Mouse (Mus musculus): Measurements from ENCODE around the gene Siglec1. TPM values are rescaled to one million over a fixed set of nuclear protein-coding genes. Genes with fewer than 3 reads are reported as not detected.

Siglec1 gene
- polyA plus RNA-seq, 1 experiment from 2014 or later = 0.37 TPM

- WGBS = 91% methylated on average over 8 of the region's 8 CpGs
- no peak overlapping the region for H3K4me2 ChIP-seq (ENCODE audit: low read depth, low read length)
- H3K9ac ChIP-seq (ENCODE audit: low read depth, low read length) = no peak overlapping the region
- no peaks in the 10 kb centered on the region for H3K9me3 ChIP-seq (ENCODE audit: control insufficient read depth, low read length)
- ATAC-seq = no peak
- H3K36me3 ChIP-seq (ENCODE audit: control insufficient read depth, insufficient read depth, low read length) = no peaks in the 10 kb centered on the region
- H3K4me1 ChIP-seq (ENCODE audit: control insufficient read depth, insufficient read depth, low read length) = peaks cover 29% of the 10 kb centered on the region
- no peak overlapping the region for H3K4me3 ChIP-seq (ENCODE audit: low read length)
- H3K27ac ChIP-seq (ENCODE audit: low read length) = no peak overlapping the region
- peaks cover 30% of the 10 kb centered on the region for H3K27me3 ChIP-seq (replicated peaks; ENCODE audit: control insufficient read depth, insufficient read depth, low read length)
These were observed 27.9 kb downstream of the Siglec1 start for GRCm38 (mm10) chr2:131058672-131059071.

GRCm38 (mm10) chr2:131056191-131056590 lies 30.4 kb downstream of the Siglec1 start:
- Histone ChIP-seq H3K9ac (ENCODE audit: low read depth, low read length) (no peak overlapping the region), H3K36me3 (ENCODE audit: control insufficient read depth, insufficient read depth, low read length) (no peaks in the 10 kb centered on the region), H3K27me3 (replicated peaks; ENCODE audit: control insufficient read depth, insufficient read depth, low read length) (peaks cover 42% of the 10 kb centered on the region), H3K4me1 (ENCODE audit: control insufficient read depth, insufficient read depth, low read length) (peaks cover 28% of the 10 kb centered on the region), H3K4me2 (ENCODE audit: low read depth, low read length) (no peak overlapping the region), H3K4me3 (ENCODE audit: low read length) (no peak overlapping the region), H3K27ac (ENCODE audit: low read length) (no peak overlapping the region), H3K9me3 (ENCODE audit: control insufficient read depth, low read length) (no peaks in the 10 kb centered on the region)
- peak; percentile 62 for ATAC-seq
- 3% methylated on average over 10 of the region's 10 CpGs for WGBS

- peaks cover 42% of the 10 kb centered on the region for H3K27me3 ChIP-seq (replicated peaks; ENCODE audit: control insufficient read depth, insufficient read depth, low read length)
- no peak overlapping the region for H3K4me3 ChIP-seq (ENCODE audit: low read length)
- no peaks in the 10 kb centered on the region for H3K9me3 ChIP-seq (ENCODE audit: control insufficient read depth, low read length)
- ATAC-seq = no peak
- 0 out of 2 replicates have a peak overlapping the region, but pooled peaks have one; percentile 9 for H3K4me2 ChIP-seq (ENCODE audit: low read depth, low read length)
- no peak overlapping the region for H3K9ac ChIP-seq (ENCODE audit: low read depth, low read length)
- 9% methylated on average over 10 of the region's 10 CpGs for WGBS
- no peak overlapping the region for H3K27ac ChIP-seq (ENCODE audit: low read length)
- H3K4me1 ChIP-seq (ENCODE audit: control insufficient read depth, insufficient read depth, low read length) = peaks cover 28% of the 10 kb centered on the region
- H3K36me3 ChIP-seq (ENCODE audit: control insufficient read depth, insufficient read depth, low read length) = no peaks in the 10 kb centered on the region
These were observed 30.9 kb downstream of the Siglec1 start for GRCm38 (mm10) chr2:131055631-131056030.

- 6% methylated on average over 21 of the region's 21 CpGs for WGBS
- Histone ChIP-seq H3K9me3 (ENCODE audit: control insufficient read depth, low read length) (no peaks in the 10 kb centered on the region), H3K9ac (ENCODE audit: low read depth, low read length) (peak overlapping the region; percentile 44; the same call in 1 of the 2 replicates), H3K4me1 (ENCODE audit: control insufficient read depth, insufficient read depth, low read length) (peaks cover 28% of the 10 kb centered on the region), H3K4me3 (ENCODE audit: low read length) (peak overlapping the region; percentile 39), H3K27me3 (replicated peaks; ENCODE audit: control insufficient read depth, insufficient read depth, low read length) (peaks cover 42% of the 10 kb centered on the region), H3K36me3 (ENCODE audit: control insufficient read depth, insufficient read depth, low read length) (no peaks in the 10 kb centered on the region), H3K4me2 (ENCODE audit: low read depth, low read length) (peak overlapping the region; percentile 58), H3K27ac (ENCODE audit: low read length) (no peak overlapping the region)
- no peak for ATAC-seq
These were observed 31.8 kb downstream of the Siglec1 start for GRCm38 (mm10) chr2:131054646-131055264.

- no peak for ATAC-seq
- Histone ChIP-seq H3K4me2 (ENCODE audit: low read depth, low read length) (peak overlapping the region; percentile 58), H3K9me3 (ENCODE audit: control insufficient read depth, low read length) (no peaks in the 10 kb centered on the region), H3K27me3 (replicated peaks; ENCODE audit: control insufficient read depth, insufficient read depth, low read length) (peaks cover 42% of the 10 kb centered on the region), H3K4me1 (ENCODE audit: control insufficient read depth, insufficient read depth, low read length) (peaks cover 23% of the 10 kb centered on the region), H3K27ac (ENCODE audit: low read length) (no peak overlapping the region), H3K9ac (ENCODE audit: low read depth, low read length) (peak overlapping the region; percentile 44; the same call in 1 of the 2 replicates), H3K36me3 (ENCODE audit: control insufficient read depth, insufficient read depth, low read length) (no peaks in the 10 kb centered on the region), H3K4me3 (ENCODE audit: low read length) (peak overlapping the region; percentile 39)
- WGBS = 3% methylated on average over 45 of the region's 45 CpGs
These were observed 32.5 kb downstream of the Siglec1 start for GRCm38 (mm10) chr2:131053851-131054645.

- H3K9me3 ChIP-seq (ENCODE audit: control insufficient read depth, low read length) = no peaks in the 10 kb centered on the region
- H3K27me3 ChIP-seq (replicated peaks; ENCODE audit: control insufficient read depth, insufficient read depth, low read length) = peaks cover 42% of the 10 kb centered on the region
- no peak overlapping the region for H3K9ac ChIP-seq (ENCODE audit: low read depth, low read length)
- peaks cover 22% of the 10 kb centered on the region for H3K4me1 ChIP-seq (ENCODE audit: control insufficient read depth, insufficient read depth, low read length)
- H3K36me3 ChIP-seq (ENCODE audit: control insufficient read depth, insufficient read depth, low read length) = no peaks in the 10 kb centered on the region
- H3K4me3 ChIP-seq (ENCODE audit: low read length) = no peak overlapping the region
- no peak overlapping the region for H3K27ac ChIP-seq (ENCODE audit: low read length)
- H3K4me2 ChIP-seq (ENCODE audit: low read depth, low read length) = no peak overlapping the region
- WGBS = 67% methylated on average over 6 of the region's 6 CpGs
- no peak for ATAC-seq
These were observed 33.6 kb downstream of the Siglec1 start for GRCm38 (mm10) chr2:131052862-131053418.

GRCm38 (mm10) chr2:131052043-131052442 lies 34.5 kb downstream of the Siglec1 start:
- no peak overlapping the region for H3K4me2 ChIP-seq (ENCODE audit: low read depth, low read length)
- ATAC-seq = no peak
- H3K4me1 ChIP-seq (ENCODE audit: control insufficient read depth, insufficient read depth, low read length) = peaks cover 22% of the 10 kb centered on the region
- no peaks in the 10 kb centered on the region for H3K9me3 ChIP-seq (ENCODE audit: control insufficient read depth, low read length)
- peaks cover 42% of the 10 kb centered on the region for H3K27me3 ChIP-seq (replicated peaks; ENCODE audit: control insufficient read depth, insufficient read depth, low read length)
- H3K27ac ChIP-seq (ENCODE audit: low read length) = no peak overlapping the region
- WGBS = 78% methylated on average over 5 of the region's 5 CpGs
- no peak overlapping the region for H3K9ac ChIP-seq (ENCODE audit: low read depth, low read length)
- H3K36me3 ChIP-seq (ENCODE audit: control insufficient read depth, insufficient read depth, low read length) = no peaks in the 10 kb centered on the region
- no peak overlapping the region for H3K4me3 ChIP-seq (ENCODE audit: low read length)

- Histone ChIP-seq H3K27me3 (replicated peaks; ENCODE audit: control insufficient read depth, insufficient read depth, low read length) (peaks cover 19% of the 10 kb centered on the region), H3K4me3 (ENCODE audit: low read length) (no peak overlapping the region), H3K4me1 (ENCODE audit: control insufficient read depth, insufficient read depth, low read length) (peaks cover 10% of the 10 kb centered on the region), H3K9me3 (ENCODE audit: control insufficient read depth, low read length) (no peaks in the 10 kb centered on the region), H3K27ac (ENCODE audit: low read length) (no peak overlapping the region), H3K4me2 (ENCODE audit: low read depth, low read length) (no peak overlapping the region), H3K36me3 (ENCODE audit: control insufficient read depth, insufficient read depth, low read length) (no peaks in the 10 kb centered on the region), H3K9ac (ENCODE audit: low read depth, low read length) (no peak overlapping the region)
- 68% methylated on average over 2 of the region's 2 CpGs for WGBS
- no peak for ATAC-seq
These were observed 40.5 kb downstream of the Siglec1 start for GRCm38 (mm10) chr2:131046025-131046424.

- Histone ChIP-seq H3K27ac (ENCODE audit: low read length) (0 out of 2 replicates have a peak overlapping the region, but pooled peaks have one; percentile 0), H3K4me3 (ENCODE audit: low read length) (no peak overlapping the region), H3K36me3 (ENCODE audit: control insufficient read depth, insufficient read depth, low read length) (no peaks in the 10 kb centered on the region), H3K9ac (ENCODE audit: low read depth, low read length) (no peak overlapping the region), H3K9me3 (ENCODE audit: control insufficient read depth, low read length) (no peaks in the 10 kb centered on the region), H3K4me1 (ENCODE audit: control insufficient read depth, insufficient read depth, low read length) (peaks cover 16% of the 10 kb centered on the region), H3K4me2 (ENCODE audit: low read depth, low read length) (no peak overlapping the region), H3K27me3 (replicated peaks; ENCODE audit: control insufficient read depth, insufficient read depth, low read length) (peaks cover 28% of the 10 kb centered on the region)
- ATAC-seq = peak; percentile 63
- WGBS = 54% methylated on average over 9 of the region's 9 CpGs
These were observed 41.4 kb downstream of the Siglec1 start for GRCm38 (mm10) chr2:131044989-131045720.
